Mouse (Mus musculus): Measurements from ENCODE around the gene Arl13b. TPM values are rescaled to one million over a fixed set of nuclear protein-coding genes. Genes with fewer than 3 reads are reported as not detected.

Arl13b gene
- 3.1 and 3.5 TPM in 2 replicates for polyA plus RNA-seq (2011; ENCODE audit: insufficient read depth, insufficient read length, low replicate concordance, missing spikeins)

DNA sequence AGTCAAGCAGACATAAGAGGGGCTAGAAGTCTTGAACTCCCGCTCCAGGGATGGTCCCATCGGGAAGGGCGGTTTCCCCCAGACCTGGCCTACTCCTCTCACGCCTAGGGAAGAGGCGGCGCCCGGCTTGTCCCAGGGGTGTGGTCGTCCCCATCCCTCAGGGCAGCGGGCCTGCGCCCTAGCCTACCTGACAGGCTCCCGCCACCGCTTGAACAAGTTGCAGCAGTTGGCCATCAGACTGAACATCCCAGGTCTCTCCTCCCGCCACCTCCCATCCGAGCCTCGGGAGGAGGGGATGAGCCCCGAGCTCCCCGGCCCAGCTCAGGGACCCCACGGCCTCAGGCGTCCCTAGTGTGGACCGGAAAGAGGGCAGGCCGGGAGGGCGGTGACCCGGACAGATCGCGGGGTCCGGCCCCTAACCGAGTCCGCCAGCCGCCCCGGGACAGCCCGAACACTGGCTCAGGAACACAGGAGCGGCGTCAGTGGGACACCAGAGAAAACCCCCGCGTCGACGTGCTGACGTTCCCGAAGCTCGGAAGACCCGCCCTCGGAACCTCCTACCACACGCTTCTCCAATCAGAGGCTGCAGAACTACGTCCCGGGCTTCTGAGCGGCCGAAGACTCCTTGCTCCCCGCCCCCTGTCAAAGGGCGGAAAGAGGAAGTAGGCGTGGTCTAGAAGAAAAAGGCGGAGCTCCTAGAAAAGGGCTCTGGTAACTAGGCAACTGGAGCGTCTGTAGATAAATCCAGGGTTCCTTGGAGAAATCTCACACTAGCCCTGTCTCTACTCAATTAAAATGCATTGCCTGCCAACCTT lies at the start of gene Arl13b:
Arl13b (minus strand) TSS at position 543 of the 815 bp plus-strand sequence.
- peak within 1 kb of the TSS; percentile 64 for H3K4me3 ChIP-seq (replicated peaks; ENCODE audit: control insufficient read depth, low read depth, low read length)
- H3K27ac ChIP-seq (ENCODE audit: control insufficient read depth, insufficient read depth, low read depth, low read length, poor library complexity): no peak within 1 kb of the TSS
- 1% methylated on average over 52 of the region's 52 CpGs for WGBS
- no peak for TF ChIP-seq CTCF (IDR thresholded peaks at IDR 0.05; ENCODE audit: control insufficient read depth, insufficient read depth, low read length)
- peak; percentile 32; the same call in 1 of the 2 replicates for TF ChIP-seq POLR2A (IDR thresholded peaks at IDR 0.05; ENCODE audit: borderline replicate concordance, control insufficient read depth, low read depth, low read length)
- H3K4me1 ChIP-seq (ENCODE audit: control insufficient read depth, insufficient read depth, low read length): no peaks in the 10 kb centered on the region

DNA sequence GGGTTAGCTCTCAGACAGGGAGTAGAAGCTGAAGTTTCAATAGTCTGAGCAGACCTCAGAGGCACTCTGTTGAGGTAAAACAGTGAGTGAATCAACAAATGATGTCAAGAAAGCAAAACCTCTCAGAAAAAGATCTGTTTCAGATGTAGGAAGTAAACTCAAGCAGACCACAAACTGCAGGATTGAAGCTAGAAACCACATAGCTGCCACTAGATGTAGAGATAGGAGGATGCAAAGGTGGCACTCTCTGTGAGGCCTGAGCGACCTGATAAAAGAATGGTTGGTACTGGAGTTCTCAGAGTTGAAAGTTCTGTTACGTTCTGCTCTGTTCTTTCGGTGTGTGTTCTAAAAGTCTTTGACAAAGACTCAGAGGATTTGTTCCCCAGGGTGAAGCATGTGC lies 49.0 kb upstream of the Arl13b start:
- 23% methylated on average over 3 of the region's 3 CpGs for WGBS
- no peaks in the 10 kb centered on the region for H3K4me1 ChIP-seq (ENCODE audit: control insufficient read depth, insufficient read depth, low read length)
- no peak overlapping the region for H3K27ac ChIP-seq (ENCODE audit: control insufficient read depth, insufficient read depth, low read depth, low read length, poor library complexity)
- H3K4me3 ChIP-seq (replicated peaks; ENCODE audit: control insufficient read depth, low read depth, low read length): no peak overlapping the region
- TF ChIP-seq POLR2A (IDR thresholded peaks at IDR 0.05; ENCODE audit: borderline replicate concordance, control insufficient read depth, low read depth, low read length) (no peak), CTCF (IDR thresholded peaks at IDR 0.05; ENCODE audit: control insufficient read depth, insufficient read depth, low read length) (no peak)

DNA sequence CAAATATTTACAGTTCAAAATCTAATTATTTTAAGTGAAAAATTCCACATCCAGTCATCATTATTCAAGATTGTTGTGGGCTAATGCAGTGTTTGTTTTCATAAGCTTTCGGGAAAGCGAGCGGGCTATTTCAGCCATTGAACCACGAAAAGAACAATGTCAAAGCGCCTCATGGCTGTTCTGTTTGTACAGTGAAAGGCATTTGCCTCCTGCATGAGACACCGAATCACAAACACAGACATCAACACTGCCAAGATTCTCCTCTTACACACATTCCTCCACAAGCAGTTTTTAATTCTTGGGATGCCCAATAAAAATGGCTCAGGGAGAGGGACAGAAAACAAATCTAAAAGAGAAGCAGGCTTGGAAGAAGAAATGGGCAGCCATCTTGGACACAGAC lies 27.2 kb upstream of the Arl13b start:
- no peak overlapping the region for H3K27ac ChIP-seq (ENCODE audit: control insufficient read depth, insufficient read depth, low read depth, low read length, poor library complexity)
- no peak overlapping the region for H3K4me3 ChIP-seq (replicated peaks; ENCODE audit: control insufficient read depth, low read depth, low read length)
- no peaks in the 10 kb centered on the region for H3K4me1 ChIP-seq (ENCODE audit: control insufficient read depth, insufficient read depth, low read length)
- TF ChIP-seq POLR2A (IDR thresholded peaks at IDR 0.05; ENCODE audit: borderline replicate concordance, control insufficient read depth, low read depth, low read length) (no peak), CTCF (IDR thresholded peaks at IDR 0.05; ENCODE audit: control insufficient read depth, insufficient read depth, low read length) (no peak)
- WGBS: 77% methylated on average over 6 of the region's 6 CpGs

DNA sequence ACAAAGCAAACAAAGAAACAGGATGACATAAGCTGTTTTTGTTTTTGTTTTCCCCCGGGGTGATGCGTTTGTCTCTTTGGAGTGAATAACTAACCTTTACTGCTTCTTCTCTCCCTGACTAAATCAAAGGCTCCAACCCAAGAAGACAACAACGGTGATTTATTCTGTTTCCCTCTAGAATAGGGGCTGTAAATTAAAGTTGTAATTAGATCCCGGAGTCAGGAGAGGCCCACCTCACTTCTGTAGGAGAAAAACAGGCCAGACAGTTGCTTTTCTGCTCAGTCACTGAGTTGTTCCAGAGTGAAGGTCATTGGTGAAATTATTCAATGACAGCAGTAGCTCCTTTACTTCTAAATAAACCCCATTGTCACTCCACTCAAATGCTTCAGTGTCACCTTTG lies 26.3 kb upstream of the Arl13b start:
- no peaks in the 10 kb centered on the region for H3K4me1 ChIP-seq (ENCODE audit: control insufficient read depth, insufficient read depth, low read length)
- WGBS: 51% methylated on average over 4 of the region's 4 CpGs
- H3K27ac ChIP-seq (ENCODE audit: control insufficient read depth, insufficient read depth, low read depth, low read length, poor library complexity): no peak overlapping the region
- TF ChIP-seq CTCF (IDR thresholded peaks at IDR 0.05; ENCODE audit: control insufficient read depth, insufficient read depth, low read length) (no peak), POLR2A (IDR thresholded peaks at IDR 0.05; ENCODE audit: borderline replicate concordance, control insufficient read depth, low read depth, low read length) (no peak)
- no peak overlapping the region for H3K4me3 ChIP-seq (replicated peaks; ENCODE audit: control insufficient read depth, low read depth, low read length)

DNA sequence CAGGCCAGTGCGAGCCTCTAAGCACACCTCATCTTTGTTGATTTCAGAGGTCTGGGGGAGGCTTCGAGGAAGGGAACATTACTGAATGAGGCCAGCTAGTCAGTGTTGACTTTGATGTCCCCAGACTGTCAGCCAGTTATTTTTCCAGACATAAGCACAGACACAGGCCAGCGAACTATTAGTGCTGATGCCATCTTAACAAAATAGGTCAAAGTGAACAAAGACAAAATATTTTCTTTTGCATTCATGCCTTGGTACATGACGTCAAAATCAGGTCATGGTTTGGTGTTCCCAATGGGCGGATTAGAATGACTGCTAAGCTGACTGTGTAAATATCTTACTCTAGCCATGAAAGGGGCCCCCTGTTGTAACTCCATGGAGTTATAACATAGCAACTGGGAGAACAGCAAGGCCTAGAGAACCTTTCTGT lies 25.9 kb upstream of the Arl13b start:
- Histone ChIP-seq H3K4me3 (replicated peaks; ENCODE audit: control insufficient read depth, low read depth, low read length) (no peak overlapping the region), H3K27ac (ENCODE audit: control insufficient read depth, insufficient read depth, low read depth, low read length, poor library complexity) (no peak overlapping the region), H3K4me1 (ENCODE audit: control insufficient read depth, insufficient read depth, low read length) (no peaks in the 10 kb centered on the region)
- TF ChIP-seq CTCF (IDR thresholded peaks at IDR 0.05; ENCODE audit: control insufficient read depth, insufficient read depth, low read length) (no peak), POLR2A (IDR thresholded peaks at IDR 0.05; ENCODE audit: borderline replicate concordance, control insufficient read depth, low read depth, low read length) (no peak)
- WGBS: 83% methylated on average over 5 of the region's 5 CpGs

DNA sequence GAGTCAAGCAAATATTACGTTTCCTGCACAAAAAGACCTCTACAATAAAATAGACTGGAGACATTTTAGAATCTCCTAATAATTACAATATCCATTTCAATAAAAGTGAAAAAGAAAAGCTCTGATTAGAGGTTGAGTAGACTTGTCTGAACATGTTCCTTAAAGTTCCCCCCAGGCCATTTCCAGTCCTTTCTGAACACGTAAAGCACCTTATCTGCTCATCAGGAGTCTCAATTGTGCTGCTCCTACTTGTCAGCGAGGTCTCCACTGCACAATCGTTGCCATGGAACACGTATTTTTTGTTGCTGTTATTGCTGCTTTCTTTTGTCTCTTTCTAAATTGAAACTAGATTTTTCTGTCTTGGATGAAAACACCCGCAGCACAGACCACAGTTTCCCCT lies 14.6 kb upstream of the Arl13b start:
- 47% methylated on average over 6 of the region's 6 CpGs for WGBS
- TF ChIP-seq POLR2A (IDR thresholded peaks at IDR 0.05; ENCODE audit: borderline replicate concordance, control insufficient read depth, low read depth, low read length) (no peak), CTCF (IDR thresholded peaks at IDR 0.05; ENCODE audit: control insufficient read depth, insufficient read depth, low read length) (no peak)
- Histone ChIP-seq H3K27ac (ENCODE audit: control insufficient read depth, insufficient read depth, low read depth, low read length, poor library complexity) (no peak overlapping the region), H3K4me3 (replicated peaks; ENCODE audit: control insufficient read depth, low read depth, low read length) (no peak overlapping the region), H3K4me1 (ENCODE audit: control insufficient read depth, insufficient read depth, low read length) (no peaks in the 10 kb centered on the region)

DNA sequence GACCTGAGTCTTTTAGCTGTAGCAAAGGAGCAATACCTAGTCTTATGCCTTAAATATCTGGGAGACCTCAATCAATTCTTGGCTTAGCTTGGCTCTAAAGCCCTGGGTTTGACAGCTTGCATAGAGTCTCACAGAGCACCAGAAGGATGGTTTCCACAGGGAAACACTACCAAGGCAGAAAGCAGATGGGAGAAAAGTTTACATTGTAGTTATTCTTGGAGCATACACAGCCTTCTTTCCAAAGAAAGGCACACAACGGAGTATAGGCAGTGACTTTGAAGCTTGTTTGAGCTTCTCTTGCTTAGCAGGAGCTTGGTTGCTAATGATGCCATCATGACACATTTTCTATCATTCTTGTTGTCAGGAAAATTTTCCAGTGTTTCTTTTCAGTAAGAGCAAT lies 13.3 kb upstream of the Arl13b start:
- no peak overlapping the region for H3K27ac ChIP-seq (ENCODE audit: control insufficient read depth, insufficient read depth, low read depth, low read length, poor library complexity)
- no peaks in the 10 kb centered on the region; the same call in 1 of the 2 replicates for H3K4me1 ChIP-seq (ENCODE audit: control insufficient read depth, insufficient read depth, low read length)
- no peak for TF ChIP-seq CTCF (IDR thresholded peaks at IDR 0.05; ENCODE audit: control insufficient read depth, insufficient read depth, low read length)
- TF ChIP-seq POLR2A (IDR thresholded peaks at IDR 0.05; ENCODE audit: borderline replicate concordance, control insufficient read depth, low read depth, low read length): no peak
- 80% methylated on average over 1 of the region's 1 CpGs for WGBS
- H3K4me3 ChIP-seq (replicated peaks; ENCODE audit: control insufficient read depth, low read depth, low read length): no peak overlapping the region

DNA sequence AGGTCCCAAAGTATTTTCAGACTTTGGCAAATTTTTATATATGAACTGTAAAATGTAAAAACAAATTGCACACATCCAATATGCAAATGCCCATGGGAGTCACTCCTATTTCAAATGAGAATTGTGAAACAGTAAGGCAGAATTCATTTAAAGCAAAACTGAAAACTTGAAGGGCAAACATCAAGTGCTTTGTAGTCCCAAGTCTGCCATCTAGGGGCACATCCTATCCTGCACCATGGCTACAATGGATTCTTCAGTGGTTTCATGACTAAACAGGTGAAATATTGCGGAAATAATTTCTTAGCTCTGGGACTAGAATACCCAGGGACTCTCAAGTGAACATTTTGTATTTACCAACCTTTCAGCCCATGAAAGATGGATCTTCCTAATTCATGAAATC lies 11.2 kb upstream of the Arl13b start:
- no peak overlapping the region for H3K27ac ChIP-seq (ENCODE audit: control insufficient read depth, insufficient read depth, low read depth, low read length, poor library complexity)
- WGBS: 68% methylated on average over 1 of the region's 1 CpGs
- TF ChIP-seq CTCF (IDR thresholded peaks at IDR 0.05; ENCODE audit: control insufficient read depth, insufficient read depth, low read length): no peak
- no peak for TF ChIP-seq POLR2A (IDR thresholded peaks at IDR 0.05; ENCODE audit: borderline replicate concordance, control insufficient read depth, low read depth, low read length)

More for the DNA sequence above, 11.2 kb upstream of the Arl13b start:
- Histone ChIP-seq H3K4me3 (replicated peaks; ENCODE audit: control insufficient read depth, low read depth, low read length) (no peak overlapping the region), H3K4me1 (ENCODE audit: control insufficient read depth, insufficient read depth, low read length) (no peaks in the 10 kb centered on the region; the same call in 1 of the 2 replicates)

Measured in bone marrow, adult 2 months (tissue).